Mouse (Mus musculus) midbrain, embryonic 12.5 days (tissue): ENCODE measurements at regions not wholly inside any gene's neighbourhood (a gene's known extent, or its start where the extent isn't known, plus 50 kb on each side); places are given as distances from the start of the nearest gene placed in this dataset.
A peak's percentile ranks its signal among the peaks of the same experiment; 100 is the strongest.

Experiments used
- ATAC-seq: fragments of 200-750 bp; cut with Nextera tagmentation; 2 replicates; pipeline ENCODE4 v1.8.0; 2017; ENCODE audit warnings: low read depth, moderate TSS enrichment, moderate library complexity; ENCODE audit not compliant: low FRiP score
- H3K27ac ChIP-seq: fragments of 300-500 bp; sonication (generic); replicated peaks from 2 replicates; pipeline ENCODE4 v1.5.1; 2016; ENCODE audit warnings: mild to moderate bottlenecking
- H3K27me3 ChIP-seq: fragments of 300-500 bp; sonication (generic); 2 replicates; pipeline ENCODE4 v1.6.1; 2016; ENCODE audit warnings: mild to moderate bottlenecking
- H3K36me3 ChIP-seq: fragments of 300-500 bp; sonication (generic); 2 replicates; pipeline ENCODE4 v1.6.1; 2016
- H3K4me1 ChIP-seq: fragments of 300-500 bp; sonication (generic); 2 replicates; pipeline ENCODE4 v1.6.1; 2016
- H3K4me2 ChIP-seq: fragments of 300-500 bp; sonication (generic); replicated peaks from 2 replicates; pipeline ENCODE4 v1.6.1; 2016; ENCODE audit warnings: mild to moderate bottlenecking, moderate library complexity
- H3K4me3 ChIP-seq: fragments of 300-500 bp; sonication (generic); 2 replicates; pipeline ENCODE4 v1.5.1; 2016; ENCODE audit warnings: mild to moderate bottlenecking
- H3K9ac ChIP-seq: fragments of 300-500 bp; sonication (generic); replicated peaks from 2 replicates; pipeline ENCODE4 v1.6.1; 2016; ENCODE audit warnings: mild to moderate bottlenecking, moderate library complexity
- H3K9me3 ChIP-seq: fragments of 300-500 bp; sonication (generic); 2 replicates; pipeline ENCODE4 v1.6.1; 2016; ENCODE audit warnings: mild to moderate bottlenecking
- WGBS: fragments of 180-500 bp; shearing (Covaris S2); methylation state at CpG from one replicate; pipeline ENCODE4 v1.1.7; 2016; 5-methylcytosine and 5-hydroxymethylcytosine counted together

GRCm38 (mm10) chr14:120560416-120560815, 82.2 kb downstream of the Rap2a start:
- H3K27me3 ChIP-seq, result no peaks in the 10 kb centered on the region
- no peak overlapping the region for H3K4me3 ChIP-seq
- no peaks in the 10 kb centered on the region for H3K4me1 ChIP-seq
- WGBS, result 93% methylated on average over 7 of the region's 7 CpGs
- H3K9me3 ChIP-seq, result no peaks in the 10 kb centered on the region
- no peak for ATAC-seq
- no peak overlapping the region for H3K9ac ChIP-seq
- no peak overlapping the region for H3K27ac ChIP-seq
- no peak overlapping the region for H3K4me2 ChIP-seq
- no peaks in the 10 kb centered on the region for H3K36me3 ChIP-seq

- no peak overlapping the region for H3K4me2 ChIP-seq
- 95% methylated on average over 2 of the region's 2 CpGs for WGBS
- H3K36me3 ChIP-seq, result no peaks in the 10 kb centered on the region
- H3K27ac ChIP-seq, result no peak overlapping the region
- no peaks in the 10 kb centered on the region for H3K27me3 ChIP-seq
- no peak for ATAC-seq
- H3K9ac ChIP-seq, result no peak overlapping the region
- no peaks in the 10 kb centered on the region for H3K9me3 ChIP-seq
- no peak overlapping the region for H3K4me3 ChIP-seq
- H3K4me1 ChIP-seq, result no peaks in the 10 kb centered on the region
Measured at GRCm38 (mm10) chr14:120560987-120561386, 82.7 kb downstream of the Rap2a start.

- Histone ChIP-seq H3K9ac (no peak overlapping the region), H3K27me3 (no peaks in the 10 kb centered on the region), H3K27ac (no peak overlapping the region), H3K4me3 (no peak overlapping the region), H3K4me1 (no peaks in the 10 kb centered on the region), H3K36me3 (no peaks in the 10 kb centered on the region), H3K9me3 (no peaks in the 10 kb centered on the region), H3K4me2 (no peak overlapping the region)
- no peak for ATAC-seq
- 70% methylated on average over 1 of the region's 1 CpGs for WGBS
Measured at GRCm38 (mm10) chr14:120566945-120567344, 88.7 kb downstream of the Rap2a start.

- 86% methylated on average over 4 of the region's 4 CpGs for WGBS
- ATAC-seq, result no peak
Measured at GRCm38 (mm10) chr14:120568054-120568453, 89.8 kb downstream of the Rap2a start.

GRCm38 (mm10) chr14:120572238-120572637, 94.0 kb downstream of the Rap2a start:
- 85% methylated on average over 10 of the region's 10 CpGs for WGBS
- no peaks in the 10 kb centered on the region for H3K27me3 ChIP-seq
- H3K9me3 ChIP-seq, result no peaks in the 10 kb centered on the region

More at GRCm38 (mm10) chr14:120568054-120568453, 89.8 kb downstream of the Rap2a start:
- Histone ChIP-seq H3K4me1 (no peaks in the 10 kb centered on the region), H3K36me3 (no peaks in the 10 kb centered on the region), H3K9ac (no peak overlapping the region), H3K9me3 (no peaks in the 10 kb centered on the region), H3K27ac (no peak overlapping the region), H3K4me2 (no peak overlapping the region), H3K4me3 (no peak overlapping the region), H3K27me3 (no peaks in the 10 kb centered on the region)

GRCm38 (mm10) chr14:120575202-120575601, 97.0 kb downstream of the Rap2a start:
- Histone ChIP-seq H3K9ac (no peak overlapping the region), H3K36me3 (no peaks in the 10 kb centered on the region), H3K4me1 (no peaks in the 10 kb centered on the region), H3K4me2 (no peak overlapping the region), H3K27me3 (no peaks in the 10 kb centered on the region), H3K27ac (no peak overlapping the region), H3K4me3 (no peak overlapping the region), H3K9me3 (no peaks in the 10 kb centered on the region)
- 88% methylated on average over 6 of the region's 6 CpGs for WGBS
- ATAC-seq, result no peak

More at GRCm38 (mm10) chr14:120572238-120572637, 94.0 kb downstream of the Rap2a start:
- Histone ChIP-seq H3K4me2 (no peak overlapping the region), H3K36me3 (no peaks in the 10 kb centered on the region), H3K4me1 (no peaks in the 10 kb centered on the region), H3K27ac (no peak overlapping the region), H3K4me3 (no peak overlapping the region), H3K9ac (no peak overlapping the region)
- ATAC-seq, result no peak

- H3K4me3 ChIP-seq, result no peak overlapping the region
- WGBS, result 82% methylated on average over 11 of the region's 11 CpGs
- no peak overlapping the region for H3K27ac ChIP-seq
- H3K4me2 ChIP-seq, result no peak overlapping the region
- H3K4me1 ChIP-seq, result no peaks in the 10 kb centered on the region
- H3K9me3 ChIP-seq, result no peaks in the 10 kb centered on the region
- no peaks in the 10 kb centered on the region for H3K36me3 ChIP-seq
- no peak for ATAC-seq
- H3K9ac ChIP-seq, result no peak overlapping the region
- no peaks in the 10 kb centered on the region for H3K27me3 ChIP-seq
Measured at GRCm38 (mm10) chr14:120578352-120579080, 100.3 kb downstream of the Rap2a start.

GRCm38 (mm10) chr14:120583807-120584206, 105.6 kb downstream of the Rap2a start:
- Histone ChIP-seq H3K4me2 (no peak overlapping the region), H3K4me1 (no peaks in the 10 kb centered on the region), H3K27ac (no peak overlapping the region), H3K36me3 (no peaks in the 10 kb centered on the region), H3K9ac (no peak overlapping the region), H3K27me3 (no peaks in the 10 kb centered on the region), H3K4me3 (no peak overlapping the region), H3K9me3 (no peaks in the 10 kb centered on the region)
- WGBS, result 82% methylated on average over 3 of the region's 3 CpGs
- no peak for ATAC-seq

- 86% methylated on average over 2 of the region's 2 CpGs for WGBS
- no peak overlapping the region for H3K27ac ChIP-seq
Measured at GRCm38 (mm10) chr14:120592191-120592590, 113.9 kb downstream of the Rap2a start.

GRCm38 (mm10) chr14:120600414-120600935, 122.2 kb downstream of the Rap2a start:
- ATAC-seq, result peak; percentile 38; the same call in 1 of the 2 replicates
- Histone ChIP-seq H3K36me3 (no peaks in the 10 kb centered on the region), H3K9ac (no peak overlapping the region), H3K27ac (no peak overlapping the region), H3K4me1 (0 out of 2 replicates have a peak, but pooled peaks cover 3% of the 10 kb centered on the region), H3K27me3 (no peaks in the 10 kb centered on the region), H3K9me3 (no peaks in the 10 kb centered on the region), H3K4me2 (no peak overlapping the region), H3K4me3 (no peak overlapping the region)
- 79% methylated on average over 9 of the region's 9 CpGs for WGBS

More at GRCm38 (mm10) chr14:120592191-120592590, 113.9 kb downstream of the Rap2a start:
- H3K36me3 ChIP-seq, result no peaks in the 10 kb centered on the region
- H3K9ac ChIP-seq, result no peak overlapping the region
- H3K9me3 ChIP-seq, result no peaks in the 10 kb centered on the region
- H3K4me1 ChIP-seq, result no peaks in the 10 kb centered on the region
- H3K4me2 ChIP-seq, result no peak overlapping the region
- no peaks in the 10 kb centered on the region for H3K27me3 ChIP-seq
- no peak overlapping the region for H3K4me3 ChIP-seq
- no peak for ATAC-seq

GRCm38 (mm10) chr14:120601510-120601909, 123.3 kb downstream of the Rap2a start:
- no peaks in the 10 kb centered on the region for H3K36me3 ChIP-seq
- WGBS, result 94% methylated on average over 7 of the region's 7 CpGs
- ATAC-seq, result no peak
- 0 out of 2 replicates have a peak, but pooled peaks cover 3% of the 10 kb centered on the region for H3K4me1 ChIP-seq
- H3K27ac ChIP-seq, result no peak overlapping the region
- H3K4me2 ChIP-seq, result no peak overlapping the region
- no peak overlapping the region for H3K4me3 ChIP-seq
- H3K9me3 ChIP-seq, result no peaks in the 10 kb centered on the region
- H3K9ac ChIP-seq, result no peak overlapping the region
- no peaks in the 10 kb centered on the region for H3K27me3 ChIP-seq

- ATAC-seq, result no peak
Measured at GRCm38 (mm10) chr14:120603849-120604492, 125.7 kb downstream of the Rap2a start.

More at GRCm38 (mm10) chr14:120603849-120604492, 125.7 kb downstream of the Rap2a start:
- H3K4me2 ChIP-seq, result no peak overlapping the region
- WGBS, result 73% methylated on average over 6 of the region's 6 CpGs
- H3K4me1 ChIP-seq, result 0 out of 2 replicates have a peak, but pooled peaks cover 3% of the 10 kb centered on the region
- no peaks in the 10 kb centered on the region for H3K27me3 ChIP-seq
- H3K27ac ChIP-seq, result no peak overlapping the region
- H3K36me3 ChIP-seq, result no peaks in the 10 kb centered on the region
- H3K9ac ChIP-seq, result no peak overlapping the region
- H3K4me3 ChIP-seq, result no peak overlapping the region
- no peaks in the 10 kb centered on the region for H3K9me3 ChIP-seq
